Mouse (Mus musculus) testis, adult 2 months (tissue): ENCODE data around the gene Cacna1a. TPM values are rescaled to one million over a fixed set of nuclear protein-coding genes. Genes with fewer than 3 reads are reported as not detected.

Source experiments
- H3K27ac ChIP-seq: fragments of 200-500 bp; 2 replicates; pipeline ENCODE4 v1.5.1; 2012; ENCODE audit warnings: low read depth, low read length; ENCODE audit not compliant: control insufficient read depth, insufficient read depth
- H3K27me3 ChIP-seq: fragments of 200-500 bp; 2 replicates; pipeline ENCODE4 v1.6.1; 2012; ENCODE audit warnings: mild to moderate bottlenecking, low read length, moderate library complexity; ENCODE audit not compliant: control insufficient read depth, insufficient read depth
- H3K36me3 ChIP-seq: fragments of 200-500 bp; 2 replicates; pipeline ENCODE4 v1.6.1; 2012; ENCODE audit warnings: mild to moderate bottlenecking, low read length; ENCODE audit not compliant: control insufficient read depth, insufficient read depth
- H3K4me1 ChIP-seq: fragments of 200-500 bp; 2 replicates; pipeline ENCODE4 v1.6.1; 2012; ENCODE audit warnings: low read length; ENCODE audit not compliant: control insufficient read depth, insufficient read depth
- H3K4me3 ChIP-seq: fragments of 200-500 bp; 2 replicates; pipeline ENCODE4 v1.5.1; 2012; ENCODE audit warnings: low read depth, mild to moderate bottlenecking, low read length, moderate library complexity, mixed read lengths; ENCODE audit not compliant: control insufficient read depth
- CTCF ChIP-seq: fragments of 200-500 bp; IDR thresholded peaks from 2 replicates; pipeline ENCODE4 v1.5.1; 2012; ENCODE audit warnings: low read depth, mild to moderate bottlenecking, inconsistent platforms, low read length, moderate library complexity; ENCODE audit not compliant: control insufficient read depth, insufficient read depth, insufficient replicate concordance
- POLR2A ChIP-seq: fragments of 200-500 bp; IDR thresholded peaks from 2 replicates; pipeline ENCODE4 v1.6.1; 2012; ENCODE audit warnings: low read depth, mild to moderate bottlenecking, inconsistent platforms, low read length, moderate library complexity; ENCODE audit not compliant: control insufficient read depth
- polyA plus RNA-seq: library from polyadenylated mRNA; depleted of rRNA; stranded (reverse); fragments of >200 nt; gene quantifications from 2 replicates; pipeline ENCODE4 v1.2.3, GENCODE M21; 2012

The Cacna1a gene
- polyA plus RNA-seq, 1 experiment = 10.3 TPM

GRCm38 (mm10) chr8:84661961-84662571 is 273.8 kb downstream of the Cacna1a start:
- Histone ChIP-seq H3K27ac (peak overlapping the region; percentile 88), H3K4me3 (peak overlapping the region; percentile 94), H3K36me3 (no peaks in the 10 kb centered on the region), H3K27me3 (peaks cover 3% of the 10 kb centered on the region; the same call in 1 of the 2 replicates), H3K4me1 (peaks cover 33% of the 10 kb centered on the region)
- no peak for TF ChIP-seq POLR2A
- no peak for TF ChIP-seq CTCF

- peak within 1 kb of the TSS; percentile 94 for H3K4me3 ChIP-seq
- no peaks in the 10 kb centered on the region for H3K36me3 ChIP-seq
- TF ChIP-seq CTCF (no peak), POLR2A (peak; percentile 99)
- peak within 1 kb of the TSS; percentile 88 for H3K27ac ChIP-seq
- peaks cover 3% of the 10 kb centered on the region; the same call in 1 of the 2 replicates for H3K27me3 ChIP-seq
- peaks cover 33% of the 10 kb centered on the region for H3K4me1 ChIP-seq
Measured at GRCm38 (mm10) chr8:84662581-84663065, 274.4 kb downstream of the Cacna1a start, which contains the start of gene Ier2. Gene Ier2, minus strand, starts transcription at chr8:84662852.

- peaks cover 33% of the 10 kb centered on the region for H3K4me1 ChIP-seq
- H3K27ac ChIP-seq = peak overlapping the region; percentile 88
- H3K36me3 ChIP-seq = no peaks in the 10 kb centered on the region
- peak overlapping the region; percentile 93 for H3K4me3 ChIP-seq
- no peak for TF ChIP-seq CTCF
- peak; percentile 79; the same call in 1 of the 2 replicates for TF ChIP-seq POLR2A
- peaks cover 3% of the 10 kb centered on the region; the same call in 1 of the 2 replicates for H3K27me3 ChIP-seq
Measured at GRCm38 (mm10) chr8:84663483-84664327, 275.5 kb downstream of the Cacna1a start.

- Histone ChIP-seq H3K4me1 (peaks cover 31% of the 10 kb centered on the region), H3K27ac (peak overlapping the region; percentile 75), H3K4me3 (peak overlapping the region; percentile 93), H3K27me3 (peaks cover 3% of the 10 kb centered on the region; the same call in 1 of the 2 replicates), H3K36me3 (no peaks in the 10 kb centered on the region)
- TF ChIP-seq POLR2A (peak; percentile 37; the same call in 1 of the 2 replicates), CTCF (peak; percentile 3; the same call in 1 of the 2 replicates)
Measured at GRCm38 (mm10) chr8:84664566-84665384, 276.5 kb downstream of the Cacna1a start.

- H3K27ac ChIP-seq = peak overlapping the region; percentile 75
- H3K36me3 ChIP-seq = no peaks in the 10 kb centered on the region
- peaks cover 28% of the 10 kb centered on the region for H3K4me1 ChIP-seq
- peak overlapping the region; percentile 93 for H3K4me3 ChIP-seq
- peaks cover 3% of the 10 kb centered on the region; the same call in 1 of the 2 replicates for H3K27me3 ChIP-seq
- TF ChIP-seq CTCF = no peak
Measured at GRCm38 (mm10) chr8:84665385-84665893, 277.2 kb downstream of the Cacna1a start.

- TF ChIP-seq CTCF (no peak), POLR2A (no peak)
- no peaks in the 10 kb centered on the region for H3K36me3 ChIP-seq
- H3K4me1 ChIP-seq = peaks cover 12% of the 10 kb centered on the region
- no peaks in the 10 kb centered on the region for H3K27me3 ChIP-seq
- H3K4me3 ChIP-seq = no peak overlapping the region
- H3K27ac ChIP-seq = no peak overlapping the region
Measured at GRCm38 (mm10) chr8:84668081-84668480, 279.8 kb downstream of the Cacna1a start.
